Mouse (Mus musculus) G1E (cell line): ENCODE measurements at regions not wholly inside any gene's neighbourhood (a gene's known extent, or its start where the extent isn't known, plus 50 kb on each side); places are given as distances from the start of the nearest gene placed in this dataset.

Experiments
- CTCF ChIP-seq: IDR thresholded peaks from 2 replicates; pipeline ENCODE4 v1.5.1; 2012; ENCODE audit warnings: low read depth, low read length, inconsistent platforms, mixed read lengths
- GATA1 ChIP-seq: IDR thresholded peaks from 2 replicates; pipeline ENCODE4 v1.6.1; 2012; ENCODE audit warnings: borderline replicate concordance, low read length, inconsistent platforms, mixed read lengths
- GATA2 ChIP-seq: IDR thresholded peaks from 2 replicates; pipeline ENCODE4 v1.6.1; 2012; ENCODE audit warnings: low read depth, low read length, inconsistent platforms, borderline replicate concordance
- POLR2AphosphoS5 ChIP-seq: IDR thresholded peaks from 2 replicates; pipeline ENCODE4 v1.6.1; 2012; ENCODE audit warnings: low read depth, low read length, inconsistent platforms; ENCODE audit not compliant: insufficient replicate concordance
- TAL1 ChIP-seq: conservative IDR thresholded peaks from 2 replicates; pipeline ENCODE4 v1.6.1; 2012; ENCODE audit warnings: low read depth, low read length, inconsistent platforms, mixed read lengths

DNA sequence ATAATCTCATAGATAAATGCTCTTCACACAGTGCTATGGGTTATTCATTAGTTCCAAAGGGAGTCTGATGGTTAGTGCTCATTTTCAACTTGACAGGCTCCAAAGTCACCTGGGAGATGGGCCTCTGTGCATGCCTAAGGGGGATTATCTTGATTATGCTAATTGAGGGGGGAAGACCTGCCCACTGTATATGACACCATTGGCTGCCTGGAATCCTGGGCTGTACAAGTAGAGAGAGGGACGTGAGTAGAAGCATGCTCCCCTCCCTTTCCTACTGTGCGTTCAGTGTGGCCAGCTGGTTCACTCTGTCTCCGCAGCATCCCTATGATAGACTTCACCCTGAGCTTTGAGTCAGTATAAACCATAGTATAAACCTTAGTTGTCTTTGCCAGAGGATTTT is 300.8 kb downstream of the Gpat3 start:
- no peak for TF ChIP-seq POLR2AphosphoS5
- TF ChIP-seq CTCF, result no peak
- no peak for TF ChIP-seq TAL1
- no peak for TF ChIP-seq GATA2
- TF ChIP-seq GATA1, result no peak
